Mouse (Mus musculus): Measurements from ENCODE around the gene Grm4. TPM values are rescaled to one million over a fixed set of nuclear protein-coding genes. Genes with fewer than 3 reads are reported as not detected.

The Grm4 gene
- total and polyA plus RNA-seq, 3 experiments: 0.06 TPM; not detected in 2

DNA sequence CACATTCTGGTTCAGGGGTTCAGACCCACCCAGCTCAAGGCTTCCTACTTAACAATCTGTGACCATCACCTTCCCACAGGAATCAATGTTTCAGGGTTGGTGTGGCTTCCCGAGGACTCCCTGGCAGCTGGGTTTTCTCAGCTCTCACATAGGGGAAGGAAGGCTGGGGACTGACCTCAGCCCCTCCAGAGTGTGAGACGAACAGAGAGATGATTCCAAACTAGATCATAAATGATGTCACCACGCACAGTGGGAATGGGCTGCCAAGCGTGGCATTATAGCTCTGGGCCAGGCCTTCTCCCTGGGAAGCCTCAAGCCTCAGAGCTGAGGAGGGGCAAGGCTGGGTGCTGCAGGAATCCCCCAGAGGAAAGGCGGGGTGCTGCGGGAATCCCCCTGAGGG is 96.8 kb downstream of the Grm4 start:
- Histone ChIP-seq H3K27ac (ENCODE audit: control insufficient read depth, low read depth, low read length) (no peak overlapping the region), H3K9ac (ENCODE audit: control insufficient read depth, low read depth, low read length, poor library complexity, severe bottlenecking) (no peak overlapping the region), H3K4me1 (ENCODE audit: control insufficient read depth in 1 of 2, insufficient read depth in 2 of 2, low read length in 2 of 2) (no peaks in the 10 kb centered on the region), H3K4me3 (ENCODE audit: control insufficient read depth in 1 of 2, insufficient read depth in 1 of 2, low read depth in 2 of 2, low read length in 2 of 2) (no peak overlapping the region), H3K79me2 (ENCODE audit: control insufficient read depth, insufficient read depth, low read length, poor library complexity) (no peaks in the 10 kb centered on the region), H3K27me3 (ENCODE audit: control insufficient read depth in 1 of 2, insufficient read depth in 2 of 2, low read length in 2 of 2) (peaks cover 0 to 1% of the 10 kb centered on the region in 2 experiments; a peak in 1 of 4 replicates), H3K9me3 (replicated peaks; ENCODE audit: insufficient read depth, low read length) (no peaks in the 10 kb centered on the region), H3K36me3 (ENCODE audit: control insufficient read depth in 1 of 2, insufficient read depth in 2 of 2, low read length in 2 of 2) (no peaks in the 10 kb centered on the region)
- DNase-seq (ENCODE audit: low read depth, low spot score): no peak
- TF ChIP-seq GABPA (IDR thresholded peaks at IDR 0.05; ENCODE audit: low read depth, low read length): no peak
- TF ChIP-seq MEF2A (IDR thresholded peaks at IDR 0.05; ENCODE audit: extremely low read depth, insufficient replicate concordance, low read depth, low read length, poor library complexity, severe bottlenecking): no peak
- TF ChIP-seq USF2 (IDR thresholded peaks at IDR 0.05; ENCODE audit: borderline replicate concordance in 1 of 2, insufficient read depth in 1 of 2, low read depth in 1 of 2, low read length in 2 of 2): no peak
- no peak for TF ChIP-seq UBTF (IDR thresholded peaks at IDR 0.05; ENCODE audit: borderline replicate concordance, insufficient read depth, low read depth, low read length)
- TF ChIP-seq RAD21 (IDR thresholded peaks at IDR 0.05; ENCODE audit: low read depth, low read length): no peak
- no peak for TF ChIP-seq USF1 (IDR thresholded peaks at IDR 0.05; ENCODE audit: low read depth, low read length)
- TF ChIP-seq E2F4 (IDR thresholded peaks at IDR 0.05; ENCODE audit: borderline replicate concordance, low read depth, low read length): no peak
- no peak for TF ChIP-seq POLR2AphosphoS5 (IDR thresholded peaks at IDR 0.05; ENCODE audit: borderline replicate concordance, low read depth, low read length)
- no peak for TF ChIP-seq SMC3 (IDR thresholded peaks at IDR 0.05; ENCODE audit: low read depth, low read length)

DNA sequence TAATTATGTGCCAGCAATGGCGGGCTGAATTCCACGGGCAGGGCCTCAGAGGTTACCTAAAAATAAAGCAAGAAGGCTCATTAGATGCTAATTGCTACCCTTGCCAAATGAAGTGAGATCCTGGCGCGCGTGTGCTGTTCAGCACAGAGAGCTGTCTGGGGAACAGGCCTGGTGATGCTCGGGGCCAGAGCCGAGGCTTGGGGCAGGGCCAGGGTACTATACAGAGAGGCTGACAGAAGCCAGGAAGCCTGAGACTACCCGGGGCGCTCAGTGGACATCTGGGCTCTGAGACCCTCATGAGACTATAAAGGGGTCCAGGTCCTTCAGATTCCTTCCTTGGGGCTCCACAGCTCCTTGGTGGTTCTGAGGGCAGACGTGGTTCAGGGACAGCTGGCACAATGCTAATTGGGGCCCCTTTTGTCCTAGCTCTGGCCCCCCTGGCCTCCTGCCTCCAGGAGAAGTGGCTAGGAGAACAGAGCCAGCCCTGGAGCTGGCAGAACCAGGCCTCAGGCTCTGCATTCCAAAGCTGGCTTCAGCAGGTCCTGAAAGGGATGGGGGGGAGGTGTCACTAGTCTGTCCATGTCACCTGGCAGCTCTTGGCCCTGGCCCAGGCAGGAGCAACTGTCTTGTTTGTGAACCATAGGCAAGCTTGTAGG is 98.3 kb downstream of the Grm4 start:
- Histone ChIP-seq H3K9ac (ENCODE audit: control insufficient read depth, low read depth, low read length, poor library complexity, severe bottlenecking) (no peak overlapping the region), H3K4me3 (ENCODE audit: control insufficient read depth in 1 of 2, insufficient read depth in 1 of 2, low read depth in 2 of 2, low read length in 2 of 2) (no peak overlapping the region), H3K27me3 (ENCODE audit: control insufficient read depth in 1 of 2, insufficient read depth in 2 of 2, low read length in 2 of 2) (peaks cover 0 to 1% of the 10 kb centered on the region in 2 experiments; a peak in 1 of 4 replicates), H3K9me3 (replicated peaks; ENCODE audit: insufficient read depth, low read length) (no peaks in the 10 kb centered on the region), H3K36me3 (ENCODE audit: control insufficient read depth in 1 of 2, insufficient read depth in 2 of 2, low read length in 2 of 2) (no peaks in the 10 kb centered on the region), H3K79me2 (ENCODE audit: control insufficient read depth, insufficient read depth, low read length, poor library complexity) (no peaks in the 10 kb centered on the region), H3K27ac (ENCODE audit: control insufficient read depth, low read depth, low read length) (no peak overlapping the region), H3K4me1 (ENCODE audit: control insufficient read depth in 1 of 2, insufficient read depth in 2 of 2, low read length in 2 of 2) (no peaks in the 10 kb centered on the region)
- TF ChIP-seq E2F4 (IDR thresholded peaks at IDR 0.05; ENCODE audit: borderline replicate concordance, low read depth, low read length) (no peak), SIN3A (IDR thresholded peaks at IDR 0.05; ENCODE audit: low read length) (no peak), ZC3H11A (IDR thresholded peaks at IDR 0.05; ENCODE audit: low read depth, low read length) (no peak), MAZ (IDR thresholded peaks at IDR 0.05; ENCODE audit: low read depth, low read length) (no peak), CTCF (IDR thresholded peaks at IDR 0.05 in 2 of 3, conservative IDR thresholded peaks at IDR 0.05 in 1 of 3; ENCODE audit: control insufficient read depth in 1 of 3, insufficient read depth in 1 of 3, low read depth in 2 of 3, low read length in 3 of 3, poor library complexity in 1 of 3, severe bottlenecking in 1 of 3) (no peak), POLR2AphosphoS5 (IDR thresholded peaks at IDR 0.05; ENCODE audit: borderline replicate concordance, low read depth, low read length) (no peak), NELFE (IDR thresholded peaks at IDR 0.05; ENCODE audit: low read depth, low read length) (no peak), EP300 (IDR thresholded peaks at IDR 0.05; ENCODE audit: low read depth in 1 of 2, low read length in 2 of 2) (no peak), SMC3 (IDR thresholded peaks at IDR 0.05; ENCODE audit: low read depth, low read length) (no peak), ZNF384 (IDR thresholded peaks at IDR 0.05; ENCODE audit: low read depth, low read length) (no peak), RCOR1 (IDR thresholded peaks at IDR 0.05; ENCODE audit: low read depth, low read length) (no peak), POLR2AphosphoS2 (IDR thresholded peaks at IDR 0.05; ENCODE audit: low read length) (no peak), ELF1 (IDR thresholded peaks at IDR 0.05; ENCODE audit: low read depth, low read length) (no peak), UBTF (IDR thresholded peaks at IDR 0.05; ENCODE audit: borderline replicate concordance, insufficient read depth, low read depth, low read length) (no peak), MEF2A (IDR thresholded peaks at IDR 0.05; ENCODE audit: extremely low read depth, insufficient replicate concordance, low read depth, low read length, poor library complexity, severe bottlenecking) (no peak)
- no peak for DNase-seq (ENCODE audit: low read depth, low spot score)
